Mouse (Mus musculus) v-Abl transformed pro-B cells (cell line): ENCODE results near the gene Rsph4a.
"Not testable (repeated sequence)": the region's sequence is repeated elsewhere in the genome, so short reads cannot be mapped to it uniquely, and the experiment has no call there.

ENCODE experiments used
- in situ Hi-C, 2 experiments: fragments of 400-800 bp; cut with MboI; formaldehyde crosslinking; loops; one replicate each; pipeline ENCODE4 v1.15.1; 2025; ENCODE audit not compliant: unreplicated experiment in 2 of 2

Gene Rsph4a

DNA sequence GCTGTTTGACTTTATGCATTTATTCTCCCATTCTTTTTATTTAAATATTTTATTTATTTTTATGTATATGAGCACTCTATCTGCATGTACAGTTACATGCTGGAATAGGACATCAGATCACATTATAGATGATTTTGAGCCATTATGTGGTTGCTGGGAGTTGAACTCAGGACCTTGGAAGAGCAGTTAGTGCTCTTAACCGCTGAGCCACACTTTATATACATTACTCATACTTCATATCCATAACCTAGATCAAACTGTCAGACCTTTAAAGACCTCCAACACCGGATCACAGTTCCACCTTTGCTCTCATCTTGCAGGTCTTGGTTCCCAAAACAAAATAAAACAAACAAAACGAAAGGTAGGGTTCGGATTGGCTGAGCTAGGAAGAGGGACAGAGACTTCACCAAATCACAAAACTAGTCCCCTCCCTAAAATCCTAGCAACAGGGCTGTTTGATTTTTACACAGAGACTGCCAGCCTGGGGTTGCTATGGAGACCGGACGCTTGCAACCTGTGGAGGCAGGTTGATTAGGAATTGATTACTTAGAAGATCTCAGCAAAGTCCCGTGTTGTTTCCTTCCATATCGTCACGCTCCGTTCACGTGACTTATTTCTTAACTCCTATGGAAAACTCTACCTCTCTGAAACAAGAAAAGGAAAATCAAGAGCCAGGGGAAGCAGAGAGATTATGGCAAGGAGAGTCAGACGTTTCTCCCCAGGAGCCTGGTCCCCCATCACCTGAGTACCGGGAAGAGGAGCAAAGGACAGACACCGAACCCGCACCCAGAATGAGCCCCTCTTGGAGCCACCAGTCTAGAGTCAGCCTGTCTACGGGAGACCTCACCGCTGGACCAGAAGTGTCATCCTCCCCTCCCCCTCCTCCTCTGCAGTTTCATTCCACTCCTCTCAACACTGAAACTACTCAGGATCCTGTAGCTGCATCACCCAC, at the start of gene Rsph4a:
Gene Rsph4a, plus strand, starts transcription at position 582 of the 952 bp plus-strand sequence.
- in situ Hi-C loops = no loop called here

DNA sequence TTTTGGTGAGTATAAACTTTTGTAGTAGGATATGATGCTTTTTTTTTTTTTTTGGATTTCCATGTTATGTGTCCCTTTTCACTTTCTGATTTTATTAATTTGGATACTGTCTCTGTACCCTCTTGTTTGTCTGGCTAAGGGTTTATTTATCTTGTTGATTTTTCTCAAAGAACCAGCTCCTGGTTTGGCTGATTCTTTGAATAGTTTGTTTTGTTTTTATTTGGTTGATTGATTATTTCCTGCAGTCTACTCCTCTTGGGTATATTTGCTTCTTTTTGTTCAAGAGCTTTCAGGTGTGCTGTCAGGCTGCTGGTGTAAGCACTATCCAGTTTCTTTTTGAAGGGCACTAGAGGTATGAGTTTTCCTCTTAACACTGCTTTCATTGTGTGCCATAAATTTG, 47.5 kb upstream of the Rsph4a start, which contains the start of gene Sult3a1:
Gene Sult3a1, plus strand, starts transcription at position 301 of the 400 bp plus-strand sequence.
- in situ Hi-C loops = no loop called here

DNA sequence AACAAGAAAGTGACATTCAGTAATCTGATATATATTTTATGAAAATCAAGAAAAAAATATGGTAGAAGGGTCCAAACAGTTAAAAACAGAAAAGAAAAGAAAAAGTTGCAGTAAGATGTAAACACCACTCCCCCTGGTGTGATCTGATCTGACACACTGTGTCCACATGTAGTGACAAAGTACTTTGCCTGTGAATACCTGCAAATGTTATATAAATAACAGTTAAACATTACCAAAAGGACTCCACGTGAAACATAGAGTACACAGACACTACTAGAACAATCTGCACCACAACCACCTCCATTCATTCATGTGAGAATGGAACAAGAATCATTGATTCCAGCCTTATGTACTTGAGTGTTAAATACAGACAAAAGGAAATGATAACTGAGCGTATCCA, 38.9 kb upstream of the Rsph4a start:
- in situ Hi-C loops = no loop called here

DNA sequence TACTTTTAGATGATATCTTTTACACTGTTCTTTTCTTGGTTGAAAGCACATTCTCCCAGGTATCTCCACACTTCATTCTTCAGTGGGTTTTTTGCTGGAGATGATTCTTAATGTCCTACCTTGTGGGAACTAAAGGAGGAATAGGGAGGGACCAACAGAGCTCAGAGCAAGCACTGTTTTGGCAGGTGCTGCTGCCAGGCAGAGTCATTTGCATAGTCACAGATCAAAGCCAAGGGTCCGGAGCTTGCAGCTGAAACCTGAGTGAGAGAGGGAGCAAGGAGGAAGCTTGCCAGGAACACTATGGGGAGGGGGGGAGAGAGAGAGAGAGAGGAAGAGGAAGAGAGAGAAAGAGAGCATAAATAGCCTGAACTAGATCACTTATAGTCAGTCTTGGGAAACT, 34.5 kb upstream of the Rsph4a start:
- in situ Hi-C loops = no loop called here

DNA sequence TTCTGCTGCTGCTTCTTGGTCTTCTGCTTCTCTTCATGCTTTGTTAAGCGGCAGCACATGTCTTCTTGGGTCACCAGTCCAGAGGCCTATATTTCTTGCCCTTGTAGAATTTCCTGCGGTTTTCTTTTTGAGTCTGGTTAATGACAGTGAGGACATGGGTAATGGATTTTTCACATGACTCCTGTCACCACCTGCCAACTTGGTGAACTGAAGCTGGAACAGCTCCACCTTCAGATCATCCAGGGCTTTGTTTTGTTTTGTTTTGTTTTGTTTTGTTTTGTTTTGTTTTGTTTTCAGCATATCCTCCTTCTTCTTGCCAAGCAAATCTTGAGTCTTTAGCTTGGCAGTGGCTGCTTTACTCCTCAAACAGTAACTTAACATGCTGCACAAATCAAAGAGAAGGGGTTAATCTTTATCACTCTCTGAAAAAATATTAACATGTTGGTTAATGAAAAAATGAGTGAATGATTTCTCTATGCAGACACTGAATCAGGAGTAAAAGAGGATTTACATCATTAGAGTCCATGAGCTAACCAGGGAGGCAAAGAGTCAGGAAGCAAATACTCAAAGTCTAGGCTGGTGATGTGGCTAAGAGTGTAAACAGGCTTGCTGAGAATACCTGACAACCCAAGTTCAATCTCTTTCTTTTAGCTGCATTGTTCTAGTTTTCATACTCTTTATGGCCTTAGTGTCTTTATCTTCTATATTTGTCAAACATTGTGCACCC, 32.1 kb upstream of the Rsph4a start:
- in situ Hi-C loops = no loop called here

DNA sequence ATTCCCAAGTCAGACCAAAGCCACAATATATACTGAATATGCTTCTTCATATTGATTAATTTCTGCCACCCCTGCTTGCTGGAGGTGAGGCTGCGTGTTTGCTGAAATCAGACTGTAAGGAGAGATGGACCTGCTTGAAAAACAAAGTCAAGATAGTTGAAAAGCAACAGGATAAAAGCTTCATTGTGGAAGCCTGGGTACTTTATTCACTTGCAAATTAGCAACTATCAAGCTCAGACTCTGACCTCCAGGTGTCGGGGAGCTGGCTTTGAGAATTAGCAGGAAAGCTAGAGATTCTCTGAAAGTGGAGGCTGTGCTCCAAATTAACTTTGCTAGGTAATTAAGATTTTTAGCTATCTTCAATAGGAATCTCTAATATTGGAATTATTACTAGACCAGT, 22.5 kb upstream of the Rsph4a start:
- in situ Hi-C loops = not testable (repeated sequence)

DNA sequence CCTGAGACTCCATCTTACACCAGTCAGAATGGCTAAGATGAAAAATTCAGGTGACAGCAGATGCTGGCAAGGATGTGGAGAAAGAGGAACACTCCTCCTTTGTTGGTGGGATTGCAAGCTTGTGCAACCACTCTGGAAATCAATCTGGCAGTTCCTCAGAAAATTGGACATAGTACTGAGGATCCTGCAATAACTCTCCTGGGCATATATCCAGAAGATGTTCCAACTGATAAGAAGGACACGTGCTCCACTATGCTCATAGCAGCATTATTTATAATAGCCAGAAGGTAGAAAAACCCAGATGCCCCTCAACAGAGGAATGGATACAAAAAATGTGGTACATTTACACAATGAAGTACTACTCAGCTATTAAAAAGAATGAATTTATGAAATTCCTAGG, 3.4 kb upstream of the Rsph4a start:
- in situ Hi-C loops = not testable (repeated sequence)

DNA sequence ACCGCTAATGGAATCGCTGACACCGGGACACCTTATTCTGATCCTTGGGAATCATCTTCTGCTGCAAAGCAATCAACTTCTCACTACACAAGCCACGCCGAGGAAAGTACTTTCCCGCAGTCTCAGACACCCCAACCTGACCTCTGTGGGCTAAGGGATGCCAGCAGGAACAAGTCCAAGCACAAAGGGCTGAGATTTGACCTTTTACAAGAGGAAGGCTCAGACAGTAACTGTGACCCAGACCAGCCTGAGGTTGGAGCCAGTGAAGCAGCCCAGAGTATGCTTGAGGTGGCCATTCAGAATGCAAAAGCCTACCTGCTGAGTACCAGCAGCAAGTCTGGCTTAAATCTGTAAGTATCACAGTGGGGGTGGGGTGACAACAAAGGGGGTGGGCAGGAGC, 578 bp downstream of the Rsph4a start:
- in situ Hi-C loops = no loop called here

DNA sequence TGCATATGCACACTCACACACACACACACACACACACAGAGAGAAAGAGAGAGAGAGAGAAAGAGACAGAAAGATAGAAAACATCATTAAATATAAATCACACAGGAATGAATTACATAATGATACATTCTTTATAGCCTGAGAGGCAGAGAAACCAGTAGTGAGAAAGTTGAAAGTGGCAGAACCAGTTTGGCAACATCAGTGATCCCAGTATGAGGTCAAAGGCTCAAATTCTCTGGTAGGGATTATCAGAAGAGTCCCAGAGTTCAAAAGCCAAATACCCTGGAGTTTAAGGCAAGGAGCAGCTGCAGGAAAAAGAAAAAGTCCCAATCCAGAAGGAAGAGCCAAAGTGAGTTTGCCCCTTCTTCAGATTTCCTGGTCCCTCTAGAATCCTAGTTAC, 35.8 kb downstream of the Rsph4a start:
- in situ Hi-C loops = no loop called here

DNA sequence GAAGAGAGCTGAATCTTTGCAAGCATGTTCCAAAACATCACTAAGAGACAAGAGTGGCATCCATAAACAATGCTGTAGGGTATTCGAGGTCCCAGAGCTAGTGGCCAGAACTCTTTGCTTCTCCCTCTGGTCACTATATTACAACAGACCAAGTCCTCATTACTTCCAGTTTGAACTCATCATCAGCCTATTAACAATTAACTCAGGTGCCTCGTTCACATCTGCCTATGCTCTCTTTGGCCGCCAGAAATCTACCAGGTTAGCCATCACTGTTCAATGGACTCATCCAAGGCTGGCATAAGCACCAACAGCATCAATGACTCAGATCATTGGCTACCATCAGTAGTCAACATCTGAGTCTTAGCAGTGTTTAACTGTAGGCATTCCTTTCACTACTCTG, 40.5 kb downstream of the Rsph4a start:
- in situ Hi-C loops = loop anchor here in 1 of 2 experiments (5.0 kb wide), 1 partner anchor 72 kb away; the partner anchor contains the start of gene Rwdd1

DNA sequence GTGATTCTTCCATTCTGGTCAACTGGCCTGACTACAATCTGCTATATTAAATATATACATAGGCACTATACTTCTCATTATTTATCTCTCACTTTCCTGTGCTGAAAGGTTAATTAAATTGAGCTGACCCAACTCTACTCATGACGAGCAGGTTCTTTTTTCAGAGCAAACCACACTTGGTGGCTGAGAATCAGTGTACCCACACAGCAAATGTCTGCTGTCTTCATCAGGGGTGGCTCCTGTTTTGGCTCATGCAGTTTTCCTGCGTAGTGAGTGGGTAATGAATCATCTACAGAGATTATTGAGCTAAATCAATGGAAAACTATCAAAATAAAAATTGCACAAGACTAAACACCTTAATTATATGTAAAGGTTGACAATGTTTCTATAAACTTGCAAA, 41.4 kb downstream of the Rsph4a start:
- in situ Hi-C loops = loop anchor here in 1 of 2 experiments (5.0 kb wide), 1 partner anchor 71 kb away; the partner anchor contains the start of gene Rwdd1

DNA sequence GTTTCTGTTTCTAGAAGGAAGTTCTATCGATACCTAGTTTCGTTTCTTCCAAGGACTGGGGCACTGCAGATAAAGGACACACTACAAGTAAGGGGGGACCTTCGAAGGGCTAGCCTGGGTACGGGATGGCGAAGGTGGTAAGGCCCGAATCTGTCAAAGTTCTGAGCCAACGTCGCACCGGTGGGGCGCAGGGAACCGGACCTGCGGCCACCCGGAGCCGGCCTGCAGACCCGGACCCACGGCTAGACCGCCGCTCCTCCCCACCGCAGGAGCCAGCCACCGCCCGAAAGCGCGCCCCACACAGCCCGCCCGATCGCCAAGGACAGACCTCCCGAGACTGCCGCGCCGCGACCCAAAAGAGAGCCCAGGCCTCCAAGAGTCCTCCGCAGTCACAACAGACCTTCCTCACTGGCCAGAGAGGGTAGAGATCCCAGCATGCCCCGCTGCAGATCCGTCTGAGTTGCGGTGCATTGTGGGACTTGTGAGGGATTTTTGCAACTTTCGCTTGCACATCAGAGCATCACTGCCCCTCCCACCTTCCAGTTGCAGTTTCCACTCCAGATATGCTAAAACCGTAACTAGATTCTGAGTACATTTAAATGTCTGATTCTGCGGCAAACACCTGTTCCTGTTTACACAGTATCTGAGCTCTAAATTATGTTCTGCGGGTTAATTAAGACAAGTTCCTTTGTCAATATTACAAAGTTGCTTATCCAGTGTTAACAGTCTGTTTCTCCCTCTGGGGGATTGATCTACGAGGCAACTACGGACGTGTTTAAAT, 46.1 kb downstream of the Rsph4a start, which contains the start of gene Zup1:
Gene Zup1, minus strand, starts transcription at position 467 of the 781 bp plus-strand sequence.
- in situ Hi-C loops = loop anchor here in 1 of 2 experiments (5.0 kb wide), 1 partner anchor 66 kb away; the partner anchor contains the start of gene Rwdd1

DNA sequence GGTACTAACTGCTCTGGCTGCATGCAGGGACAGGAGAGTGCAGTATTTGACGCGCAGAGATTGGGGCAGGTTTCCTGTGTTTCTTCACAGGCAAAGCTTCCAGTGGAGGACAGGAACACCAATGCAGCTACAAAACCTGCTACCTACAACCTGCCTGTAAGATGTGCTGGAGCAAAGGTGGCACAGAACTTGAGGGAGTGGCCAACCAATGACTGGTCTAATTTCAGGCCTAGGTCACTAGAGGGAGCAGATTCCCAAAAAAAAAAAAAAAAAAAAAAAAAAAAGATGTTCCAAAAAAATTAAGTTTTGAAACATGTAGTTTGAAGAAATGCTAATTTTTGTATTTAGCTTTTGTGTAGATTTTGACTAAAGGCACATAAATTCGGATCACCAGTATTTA, 47.6 kb downstream of the Rsph4a start:
- in situ Hi-C loops = loop anchor here in 1 of 2 experiments (5.0 kb wide), 1 partner anchor 65 kb away; the partner anchor contains the start of gene Rwdd1
